Mouse (Mus musculus) ES-E14 (cell line): Measurements from ENCODE around the gene Slamf6.

Source experiments
- CHD2 ChIP-seq: IDR thresholded peaks from 2 replicates; pipeline ENCODE4 v1.6.1; 2014; ENCODE audit warnings: mild to moderate bottlenecking, low read depth, low read length, inconsistent platforms
- HCFC1 ChIP-seq: IDR thresholded peaks from 2 replicates; pipeline ENCODE4 v1.6.1; 2012; ENCODE audit warnings: low read length, inconsistent platforms, borderline replicate concordance; ENCODE audit not compliant: insufficient read depth
- MAFK ChIP-seq: IDR thresholded peaks from 2 replicates; pipeline ENCODE4 v1.6.1; 2014; ENCODE audit warnings: mild to moderate bottlenecking, low read depth, low read length, inconsistent platforms; ENCODE audit not compliant: insufficient read depth
- ZC3H11A ChIP-seq: IDR thresholded peaks from 2 replicates; pipeline ENCODE4 v1.6.1; 2012; ENCODE audit warnings: low read depth, mild to moderate bottlenecking, inconsistent platforms, low read length, borderline replicate concordance
- ZNF384 ChIP-seq: IDR thresholded peaks from 2 replicates; pipeline ENCODE4 v1.6.1; 2012; ENCODE audit warnings: low read depth, low read length, inconsistent platforms

DNA sequence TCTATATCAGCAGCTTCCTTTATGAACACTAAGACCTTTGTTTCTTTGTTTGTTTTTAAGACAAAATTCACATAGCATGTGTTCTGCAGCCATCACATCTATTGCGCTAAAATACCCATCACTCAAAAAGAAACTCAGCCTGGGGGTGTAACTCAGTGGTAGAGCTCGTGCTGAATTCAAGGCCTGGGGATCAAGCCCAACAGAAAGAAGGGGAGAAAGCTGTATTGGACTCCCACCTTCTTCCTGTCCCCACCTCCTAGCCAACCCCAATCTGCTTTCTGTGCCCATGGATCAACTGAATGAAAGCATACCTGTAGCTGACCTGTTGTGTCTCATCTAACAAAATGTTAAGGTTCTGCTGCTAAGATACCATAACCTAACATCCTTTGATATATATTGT lies 4.3 kb downstream of the Slamf6 start:
- TF ChIP-seq MAFK, result no peak
- TF ChIP-seq CHD2, result no peak
- TF ChIP-seq ZNF384, result no peak
- no peak for TF ChIP-seq HCFC1
- TF ChIP-seq ZC3H11A, result no peak
